Comparison of ENCODE assay signal across 17 mouse cellular contexts in the genomic region with DNA sequence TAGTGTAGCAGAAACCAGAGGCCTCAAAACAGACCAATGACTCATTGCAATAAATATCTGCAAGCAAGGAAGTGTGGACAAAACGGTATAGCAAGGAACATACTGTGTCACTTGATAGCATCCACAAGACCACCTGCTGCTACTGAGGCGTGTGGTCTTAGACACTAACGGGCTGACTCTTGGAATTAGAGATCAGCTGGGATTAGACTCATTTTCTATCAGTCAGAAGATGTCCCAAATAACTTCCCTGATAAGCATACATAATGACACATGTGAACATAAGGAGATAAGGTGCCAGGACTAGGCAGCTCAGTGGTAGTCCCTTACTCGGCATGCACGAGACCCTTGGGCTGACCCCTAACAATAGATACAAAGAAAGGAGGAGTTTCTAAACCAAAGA.
"Had no signal": no experiment of that assay in that cellular context is flagged by ENCODE, and none has a peak within 500 bp of the region (broad histone marks: within the 10 kb centered on the region; RNA-seq: fewer than 3 reads in every experiment).

No protein-coding gene starts in this region.

- H3K4me1 ChIP-seq: neural tube, embryonic 13.5 days had no signal

- H3K27me3 ChIP-seq: limb, embryonic 13.5 days; liver, embryonic 15.5 days; lung, embryonic 15.5 days; neural tube, embryonic 13.5 days; stomach, embryonic 15.5 days had no signal

- H3K4me3 ChIP-seq: layer of hippocampus, adult 2 months; limb, embryonic 13.5 days; liver, embryonic 15.5 days; lung, embryonic 15.5 days; neural tube, embryonic 13.5 days; stomach, embryonic 15.5 days had no signal

- H3K9me3 ChIP-seq: limb, embryonic 13.5 days; liver, embryonic 15.5 days; lung, embryonic 15.5 days; neural tube, embryonic 13.5 days; stomach, embryonic 15.5 days had no signal

- H3K4me2 ChIP-seq: limb, embryonic 13.5 days; liver, embryonic 15.5 days; lung, embryonic 15.5 days; neural tube, embryonic 13.5 days; stomach, embryonic 15.5 days had no signal

- ATAC-seq: hindbrain, postnatal 0 days had no signal

- DNase-seq: kidney, adult 18-20 months; kidney, postnatal 10 days; kidney, postnatal 4 days; left cerebral cortex, postnatal 4 days; lung, postnatal 14 days; midbrain, embryonic 14.5 days; right cerebral cortex, adult 18-20 months; thymus, adult 2 months; thymus, postnatal 25 days had no signal

- H3K27ac ChIP-seq: hindbrain, postnatal 0 days; layer of hippocampus, adult 2 months; limb, embryonic 13.5 days; liver, embryonic 15.5 days; lung, embryonic 15.5 days; macrophage; neural tube, embryonic 13.5 days; stomach, embryonic 15.5 days had no signal

- H3K9ac ChIP-seq: limb, embryonic 13.5 days; liver, embryonic 15.5 days; lung, embryonic 15.5 days; neural tube, embryonic 13.5 days; stomach, embryonic 15.5 days had no signal

- H3K36me3 ChIP-seq: limb, embryonic 13.5 days; liver, embryonic 15.5 days; lung, embryonic 15.5 days; neural tube, embryonic 13.5 days; stomach, embryonic 15.5 days had no signal
